Mouse (Mus musculus): ENCODE measurements around the gene Cln6. TPM values are rescaled to one million over a fixed set of nuclear protein-coding genes. Genes with fewer than 3 reads are reported as not detected.
A peak's percentile ranks its signal among the peaks of the same experiment; 100 is the strongest.
"Not testable (repeated sequence)": the region's sequence is repeated elsewhere in the genome, so short reads cannot be mapped to it uniquely, and the experiment has no call there.

The Cln6 gene
- 19.6 and 21.6 TPM in 2 replicates for polyA plus RNA-seq (2016; fragmentation: Nextera tagmentation; extraction: Ambion mirVana)

- Histone ChIP-seq H3K36me3 (no peaks in the 10 kb centered on the region), H3K4me1 (replicated peaks) (peaks cover 18% of the 10 kb centered on the region), H3K27me3 (replicated peaks) (no peaks in the 10 kb centered on the region), H3K4me2 (peak within 1 kb of the TSS; percentile 95), H3K9ac (peak within 1 kb of the TSS; percentile 94), H3K4me3 (peak within 1 kb of the TSS; percentile 86), H3K9me3 (replicated peaks) (no peaks in the 10 kb centered on the region), H3K27ac (ENCODE audit: poor library complexity, severe bottlenecking) (peak within 1 kb of the TSS; percentile 85)
- WGBS = 0% methylated on average over 48 of the region's 48 CpGs
- peak; percentile 92 for ATAC-seq (ENCODE audit: insufficient number of reproducible peaks, low FRiP score)
Measured at GRCm38 (mm10) chr9:62838506-62839171, at the start of gene Cln6. TSS of gene Cln6 (plus strand) at chr9:62838785.

- Histone ChIP-seq H3K36me3 (peaks cover 11% of the 10 kb centered on the region), H3K9me3 (replicated peaks) (no peaks in the 10 kb centered on the region), H3K4me3 (no peak overlapping the region), H3K4me1 (replicated peaks) (no peaks in the 10 kb centered on the region), H3K27me3 (replicated peaks) (no peaks in the 10 kb centered on the region), H3K9ac (no peak overlapping the region), H3K27ac (ENCODE audit: poor library complexity, severe bottlenecking) (no peak overlapping the region), H3K4me2 (no peak overlapping the region)
- no peak for ATAC-seq (ENCODE audit: insufficient number of reproducible peaks, low FRiP score)
- 87% methylated on average over 12 of the region's 12 CpGs for WGBS
Measured at GRCm38 (mm10) chr9:62789856-62790255, 48.7 kb upstream of the Cln6 start.

GRCm38 (mm10) chr9:62799218-62799617, 39.4 kb upstream of the Cln6 start:
- H3K4me2 ChIP-seq; H3K9me3 ChIP-seq (replicated peaks); H3K9ac ChIP-seq; H3K4me3 ChIP-seq; H3K27ac ChIP-seq (ENCODE audit: poor library complexity, severe bottlenecking); H3K27me3 ChIP-seq (replicated peaks); ATAC-seq (ENCODE audit: insufficient number of reproducible peaks, low FRiP score): not testable (repeated sequence)
- peaks cover 14% of the 10 kb centered on the region; the same call in 1 of the 2 replicates for H3K4me1 ChIP-seq (replicated peaks)
- peaks cover 36% of the 10 kb centered on the region for H3K36me3 ChIP-seq
- 93% methylated on average over 2 of the region's 2 CpGs for WGBS

GRCm38 (mm10) chr9:62810095-62810494, 28.5 kb upstream of the Cln6 start:
- Histone ChIP-seq H3K4me1 (replicated peaks) (peaks cover 21% of the 10 kb centered on the region), H3K4me2 (peak overlapping the region; percentile 98), H3K27me3 (replicated peaks) (no peaks in the 10 kb centered on the region), H3K27ac (ENCODE audit: poor library complexity, severe bottlenecking) (no peak overlapping the region), H3K4me3 (peak overlapping the region; percentile 96), H3K9me3 (replicated peaks) (no peaks in the 10 kb centered on the region), H3K36me3 (no peaks in the 10 kb centered on the region), H3K9ac (peak overlapping the region; percentile 96)
- WGBS = 16% methylated on average over 8 of the region's 8 CpGs
- ATAC-seq (ENCODE audit: insufficient number of reproducible peaks, low FRiP score) = no peak

GRCm38 (mm10) chr9:62810543-62811515, 27.8 kb upstream of the Cln6 start:
- WGBS = 0% methylated on average over 58 of the region's 58 CpGs
- peak overlapping the region; percentile 96 for H3K4me3 ChIP-seq
- peak; percentile 54 for ATAC-seq (ENCODE audit: insufficient number of reproducible peaks, low FRiP score)

GRCm38 (mm10) chr9:62811516-62812121, 27.0 kb upstream of the Cln6 start, which contains the start of gene Fem1b:
TSS of gene Fem1b (minus strand) at chr9:62811934.
- Histone ChIP-seq H3K4me1 (replicated peaks) (peaks cover 27% of the 10 kb centered on the region), H3K9ac (peak within 1 kb of the TSS; percentile 96), H3K36me3 (no peaks in the 10 kb centered on the region), H3K4me3 (peak within 1 kb of the TSS; percentile 96), H3K4me2 (peak within 1 kb of the TSS; percentile 98), H3K27me3 (replicated peaks) (no peaks in the 10 kb centered on the region), H3K27ac (ENCODE audit: poor library complexity, severe bottlenecking) (peak within 1 kb of the TSS; percentile 90), H3K9me3 (replicated peaks) (no peaks in the 10 kb centered on the region)
- peak; percentile 91 for ATAC-seq (ENCODE audit: insufficient number of reproducible peaks, low FRiP score)
- WGBS = under 1% methylated on average over 62 of the region's 68 CpGs

More at GRCm38 (mm10) chr9:62810543-62811515, 27.8 kb upstream of the Cln6 start:
- H3K27me3 ChIP-seq (replicated peaks) = no peaks in the 10 kb centered on the region
- peak overlapping the region; percentile 96 for H3K9ac ChIP-seq
- H3K4me1 ChIP-seq (replicated peaks) = peaks cover 21% of the 10 kb centered on the region
- peak overlapping the region; percentile 98 for H3K4me2 ChIP-seq
- H3K36me3 ChIP-seq = no peaks in the 10 kb centered on the region
- H3K9me3 ChIP-seq (replicated peaks) = no peaks in the 10 kb centered on the region
- peak overlapping the region; percentile 90 for H3K27ac ChIP-seq (ENCODE audit: poor library complexity, severe bottlenecking)

GRCm38 (mm10) chr9:62812216-62813049, 26.2 kb upstream of the Cln6 start:
- peak overlapping the region; percentile 96 for H3K9ac ChIP-seq
- peak overlapping the region; percentile 96 for H3K4me3 ChIP-seq
- H3K4me1 ChIP-seq (replicated peaks) = peaks cover 35% of the 10 kb centered on the region
- H3K9me3 ChIP-seq (replicated peaks) = no peaks in the 10 kb centered on the region
- H3K36me3 ChIP-seq = no peaks in the 10 kb centered on the region
- 13% methylated on average over 14 of the region's 14 CpGs for WGBS
- peak overlapping the region; percentile 90 for H3K27ac ChIP-seq (ENCODE audit: poor library complexity, severe bottlenecking)
- H3K27me3 ChIP-seq (replicated peaks) = no peaks in the 10 kb centered on the region
- ATAC-seq (ENCODE audit: insufficient number of reproducible peaks, low FRiP score) = no peak
- peak overlapping the region; percentile 98 for H3K4me2 ChIP-seq

- Histone ChIP-seq H3K4me2 (no peak overlapping the region), H3K4me1 (replicated peaks) (peaks cover 33% of the 10 kb centered on the region), H3K9ac (no peak overlapping the region), H3K4me3 (no peak overlapping the region), H3K27ac (ENCODE audit: poor library complexity, severe bottlenecking) (no peak overlapping the region), H3K36me3 (no peaks in the 10 kb centered on the region), H3K27me3 (replicated peaks) (no peaks in the 10 kb centered on the region), H3K9me3 (replicated peaks) (no peaks in the 10 kb centered on the region)
- no peak for ATAC-seq (ENCODE audit: insufficient number of reproducible peaks, low FRiP score)
- WGBS = 74% methylated on average over 2 of the region's 2 CpGs
Measured at GRCm38 (mm10) chr9:62814751-62815150, 23.8 kb upstream of the Cln6 start.

GRCm38 (mm10) chr9:62816323-62817098, 22.1 kb upstream of the Cln6 start:
- H3K4me1 ChIP-seq (replicated peaks) = peaks cover 33% of the 10 kb centered on the region
- no peak for ATAC-seq (ENCODE audit: insufficient number of reproducible peaks, low FRiP score)
- peak overlapping the region; percentile 20 for H3K4me2 ChIP-seq
- no peaks in the 10 kb centered on the region; the same call in 1 of the 2 replicates for H3K9me3 ChIP-seq (replicated peaks)
- H3K27me3 ChIP-seq (replicated peaks) = no peaks in the 10 kb centered on the region
- H3K36me3 ChIP-seq = no peaks in the 10 kb centered on the region
- WGBS = 56% methylated on average over 9 of the region's 9 CpGs
- H3K4me3 ChIP-seq = no peak overlapping the region
- H3K9ac ChIP-seq = no peak overlapping the region
- H3K27ac ChIP-seq (ENCODE audit: poor library complexity, severe bottlenecking) = peak overlapping the region; percentile 35; the same call in 1 of the 2 replicates
